Mouse (Mus musculus) forebrain, embryonic 15.5 days (tissue): ENCODE measurements around the gene Fam111a. TPM values are rescaled to one million over a fixed set of nuclear protein-coding genes. Genes with fewer than 3 reads are reported as not detected.

ENCODE experiments used
- ATAC-seq: fragments of 200-750 bp; cut with Nextera tagmentation; replicated peaks from 2 replicates; pipeline ENCODE4 v1.8.0; 2017; ENCODE audit warnings: mild to moderate bottlenecking, moderate TSS enrichment, moderate library complexity
- H3K27ac ChIP-seq: fragments of 300-500 bp; sonication (generic); replicated peaks from 2 replicates; pipeline ENCODE4 v1.5.1; 2015; ENCODE audit warnings: mild to moderate bottlenecking, inconsistent platforms
- H3K27me3 ChIP-seq: fragments of 300-500 bp; sonication (generic); 2 replicates; pipeline ENCODE4 v1.6.1; 2015; ENCODE audit warnings: inconsistent platforms
- H3K36me3 ChIP-seq: fragments of 300-500 bp; sonication (generic); 2 replicates; pipeline ENCODE4 v1.6.1; 2015; ENCODE audit warnings: mild to moderate bottlenecking, inconsistent platforms
- H3K4me1 ChIP-seq: fragments of 300-500 bp; sonication (generic); 2 replicates; pipeline ENCODE4 v1.6.1; 2015; ENCODE audit warnings: inconsistent platforms
- H3K4me2 ChIP-seq: fragments of 300-500 bp; sonication (generic); replicated peaks from 2 replicates; pipeline ENCODE4 v1.6.1; 2015; ENCODE audit warnings: mild to moderate bottlenecking, inconsistent platforms
- H3K4me3 ChIP-seq: fragments of 300-500 bp; sonication (generic); 2 replicates; pipeline ENCODE4 v1.5.1; 2015; ENCODE audit warnings: mild to moderate bottlenecking, inconsistent platforms
- H3K9ac ChIP-seq: fragments of 300-500 bp; sonication (generic); replicated peaks from 2 replicates; pipeline ENCODE4 v1.6.1; 2015; ENCODE audit warnings: mild to moderate bottlenecking, inconsistent platforms
- H3K9me3 ChIP-seq: fragments of 300-500 bp; sonication (generic); 2 replicates; pipeline ENCODE4 v1.6.1; 2016; ENCODE audit warnings: inconsistent platforms
- WGBS: fragments of 180-500 bp; shearing (Covaris S2); methylation state at CpG from one replicate; pipeline ENCODE4 v1.1.7; 2015; ENCODE audit warnings: mixed read lengths; 5-methylcytosine and 5-hydroxymethylcytosine counted together
- polyA plus RNA-seq: library from polyadenylated mRNA; unstranded; fragments of >200 nt; fragmentation: Nextera tagmentation; extraction: Ambion mirVana; gene quantifications from 2 replicates; pipeline ENCODE4 v1.2.1, GENCODE M21; 2015

The Fam111a gene
- polyA plus RNA-seq, 1 experiment from 2014 or later: 9.4 TPM

GRCm38 (mm10) chr19:12567011-12567410 lies 21.5 kb downstream of the Fam111a start:
- Histone ChIP-seq H3K9me3 (no peaks in the 10 kb centered on the region), H3K4me3 (no peak overlapping the region), H3K27ac (no peak overlapping the region), H3K9ac (no peak overlapping the region), H3K27me3 (no peaks in the 10 kb centered on the region), H3K36me3 (no peaks in the 10 kb centered on the region), H3K4me1 (no peaks in the 10 kb centered on the region), H3K4me2 (no peak overlapping the region)
- 51% methylated on average over 4 of the region's 4 CpGs for WGBS
- ATAC-seq: no peak

GRCm38 (mm10) chr19:12570866-12571265 lies 25.3 kb downstream of the Fam111a start:
- ATAC-seq: no peak
- Histone ChIP-seq H3K27me3 (no peaks in the 10 kb centered on the region), H3K27ac (no peak overlapping the region), H3K9me3 (no peaks in the 10 kb centered on the region), H3K4me3 (no peak overlapping the region), H3K9ac (no peak overlapping the region), H3K36me3 (no peaks in the 10 kb centered on the region), H3K4me2 (no peak overlapping the region), H3K4me1 (peaks cover 13% of the 10 kb centered on the region)
- 72% methylated on average over 2 of the region's 2 CpGs for WGBS

- Histone ChIP-seq H3K36me3 (no peaks in the 10 kb centered on the region), H3K27me3 (no peaks in the 10 kb centered on the region), H3K4me3 (no peak overlapping the region), H3K27ac (no peak overlapping the region), H3K4me2 (no peak overlapping the region), H3K9ac (no peak overlapping the region), H3K9me3 (no peaks in the 10 kb centered on the region), H3K4me1 (peaks cover 13% of the 10 kb centered on the region)
- no peak for ATAC-seq
- 91% methylated on average over 1 of the region's 1 CpGs for WGBS
Measured at GRCm38 (mm10) chr19:12571687-12572086, 26.1 kb downstream of the Fam111a start.

- 95% methylated on average over 1 of the region's 1 CpGs for WGBS
- Histone ChIP-seq H3K4me3 (peak overlapping the region; percentile 44), H3K9me3 (no peaks in the 10 kb centered on the region), H3K27me3 (no peaks in the 10 kb centered on the region), H3K9ac (peak overlapping the region; percentile 42; the same call in 1 of the 2 replicates), H3K4me2 (peak overlapping the region; percentile 60), H3K4me1 (peaks cover 13% of the 10 kb centered on the region), H3K36me3 (no peaks in the 10 kb centered on the region), H3K27ac (peak overlapping the region; percentile 43)
- ATAC-seq: 0 out of 2 replicates have a peak, but pooled peaks have one; percentile 1
Measured at GRCm38 (mm10) chr19:12572614-12573265, 27.2 kb downstream of the Fam111a start.

GRCm38 (mm10) chr19:12573266-12574011 lies 27.9 kb downstream of the Fam111a start:
- Histone ChIP-seq H3K27ac (peak overlapping the region; percentile 43), H3K9ac (peak overlapping the region; percentile 42; the same call in 1 of the 2 replicates), H3K4me1 (peaks cover 13% of the 10 kb centered on the region), H3K27me3 (no peaks in the 10 kb centered on the region), H3K9me3 (no peaks in the 10 kb centered on the region), H3K4me3 (peak overlapping the region; percentile 44), H3K4me2 (peak overlapping the region; percentile 60), H3K36me3 (no peaks in the 10 kb centered on the region)
- ATAC-seq: peak; percentile 100
- WGBS: 4% methylated on average over 14 of the region's 14 CpGs

GRCm38 (mm10) chr19:12574012-12574407 lies 28.5 kb downstream of the Fam111a start:
- ATAC-seq: no peak
- WGBS: 22% methylated on average over 5 of the region's 5 CpGs
- Histone ChIP-seq H3K27ac (no peak overlapping the region), H3K4me3 (peak overlapping the region; percentile 44), H3K9ac (peak overlapping the region; percentile 42; the same call in 1 of the 2 replicates), H3K4me1 (peaks cover 13% of the 10 kb centered on the region), H3K4me2 (peak overlapping the region; percentile 60), H3K9me3 (no peaks in the 10 kb centered on the region), H3K36me3 (no peaks in the 10 kb centered on the region), H3K27me3 (no peaks in the 10 kb centered on the region)

- H3K36me3 ChIP-seq: no peaks in the 10 kb centered on the region
Measured at GRCm38 (mm10) chr19:12575107-12575506, 29.6 kb downstream of the Fam111a start.

GRCm38 (mm10) chr19:12575514-12575913 lies 30.0 kb downstream of the Fam111a start:
- Histone ChIP-seq H3K27me3 (no peaks in the 10 kb centered on the region), H3K9me3 (no peaks in the 10 kb centered on the region), H3K9ac (no peak overlapping the region), H3K36me3 (no peaks in the 10 kb centered on the region), H3K4me1 (peaks cover 13% of the 10 kb centered on the region), H3K27ac (no peak overlapping the region), H3K4me2 (no peak overlapping the region), H3K4me3 (no peak overlapping the region)
- no peak for ATAC-seq
- WGBS: 88% methylated on average over 2 of the region's 2 CpGs

More at GRCm38 (mm10) chr19:12575107-12575506, 29.6 kb downstream of the Fam111a start:
- no peak for ATAC-seq
- H3K4me1 ChIP-seq: peaks cover 13% of the 10 kb centered on the region
- no peak overlapping the region for H3K9ac ChIP-seq
- H3K4me2 ChIP-seq: no peak overlapping the region
- no peaks in the 10 kb centered on the region for H3K9me3 ChIP-seq
- H3K27ac ChIP-seq: no peak overlapping the region
- 88% methylated on average over 7 of the region's 7 CpGs for WGBS
- no peaks in the 10 kb centered on the region for H3K27me3 ChIP-seq
- no peak overlapping the region for H3K4me3 ChIP-seq

GRCm38 (mm10) chr19:12576639-12577038 lies 31.1 kb downstream of the Fam111a start:
- Histone ChIP-seq H3K4me1 (peaks cover 13% of the 10 kb centered on the region), H3K9me3 (no peaks in the 10 kb centered on the region), H3K27ac (no peak overlapping the region), H3K4me3 (no peak overlapping the region), H3K36me3 (no peaks in the 10 kb centered on the region), H3K27me3 (no peaks in the 10 kb centered on the region), H3K4me2 (no peak overlapping the region), H3K9ac (no peak overlapping the region)
- 94% methylated on average over 2 of the region's 2 CpGs for WGBS
- no peak for ATAC-seq

GRCm38 (mm10) chr19:12585310-12585709 lies 39.8 kb downstream of the Fam111a start:
- ATAC-seq: no peak
- Histone ChIP-seq H3K27me3 (no peaks in the 10 kb centered on the region), H3K27ac (no peak overlapping the region), H3K4me3 (no peak overlapping the region), H3K4me1 (no peaks in the 10 kb centered on the region), H3K9ac (no peak overlapping the region), H3K9me3 (no peaks in the 10 kb centered on the region), H3K36me3 (no peaks in the 10 kb centered on the region), H3K4me2 (no peak overlapping the region)
- WGBS: 89% methylated on average over 4 of the region's 4 CpGs

GRCm38 (mm10) chr19:12591908-12592307 lies 46.4 kb downstream of the Fam111a start:
- Histone ChIP-seq H3K9me3 (no peaks in the 10 kb centered on the region), H3K36me3 (no peaks in the 10 kb centered on the region), H3K27ac (no peak overlapping the region), H3K4me2 (no peak overlapping the region), H3K4me3 (no peak overlapping the region), H3K4me1 (peaks cover 7% of the 10 kb centered on the region), H3K27me3 (no peaks in the 10 kb centered on the region), H3K9ac (no peak overlapping the region)
- WGBS: 8% methylated on average over 1 of the region's 1 CpGs
- ATAC-seq: peak; percentile 55

- Histone ChIP-seq H3K27ac (no peak overlapping the region), H3K4me2 (peak overlapping the region; percentile 99), H3K4me1 (peaks cover 7% of the 10 kb centered on the region), H3K9ac (no peak overlapping the region; the same call in 1 of the 2 replicates), H3K4me3 (peak overlapping the region; percentile 61), H3K36me3 (no peaks in the 10 kb centered on the region), H3K27me3 (no peaks in the 10 kb centered on the region), H3K9me3 (no peaks in the 10 kb centered on the region)
- no peak; the same call in 1 of the 2 replicates for ATAC-seq
- 52% methylated on average over 2 of the region's 2 CpGs for WGBS
Measured at GRCm38 (mm10) chr19:12595135-12595529, 49.6 kb downstream of the Fam111a start.
